ENCODE assay signal across 16 mouse cellular contexts in genomic region chr8:95084261-95084660, GRCm38 (mm10). TPM values are rescaled to one million over a fixed set of nuclear protein-coding genes. Genes with fewer than 3 reads are reported as not detected.
"Had no signal": no experiment of that assay in that cellular context is flagged by ENCODE, and none has a peak within 500 bp of the region (broad histone marks: within the 10 kb centered on the region; RNA-seq: fewer than 3 reads in every experiment).

No protein-coding gene starts in this region.

- H3K9ac ChIP-seq: midbrain, embryonic 13.5 days had no signal

- H3K27ac ChIP-seq: layer of hippocampus, adult 2 months; limb, embryonic 13.5 days; midbrain, embryonic 13.5 days; stomach, postnatal 0 days had no signal

- H3K4me3 ChIP-seq: layer of hippocampus, adult 2 months; limb, embryonic 13.5 days; midbrain, embryonic 13.5 days; myocyte had no signal

- H3K4me2 ChIP-seq: limb, embryonic 13.5 days; midbrain, embryonic 13.5 days had no signal

- H3K9me3 ChIP-seq: limb, embryonic 13.5 days; liver, embryonic 13.5 days; midbrain, embryonic 13.5 days had no signal

- ATAC-seq: midbrain, embryonic 13.5 days had no signal

- H3K27me3 ChIP-seq: limb, embryonic 13.5 days; liver, embryonic 13.5 days; midbrain, embryonic 13.5 days had no signal

- DNase-seq: kidney, adult 18-20 months; kidney, postnatal 10 days; kidney, postnatal 4 days; left cerebral cortex, postnatal 4 days; liver, embryonic 13.5 days; lung, adult 18-20 months; right cerebral cortex, adult 18-20 months; right cerebral cortex, postnatal 25 days; thymus, postnatal 4 days had no signal

RNA-seq across cellular contexts. Expression of gene Drc7, which starts 29.4 kb away (rescaled TPM):
- polyA plus RNA-seq: kidney, embryonic 14.5 days; limb, embryonic 13.5 days; small intestine, adult 2 months had no signal
